Mouse (Mus musculus) CH12.LX (cell line): ENCODE results near the gene Psors1c2.

Experiments used
- CTCF ChIP-seq, 2 experiments: IDR thresholded peaks in 1 of 2; conservative IDR thresholded peaks in 1 of 2; 2 replicates each; pipeline ENCODE4 v1.5.1; 2011 to 2012; ENCODE audit warnings: low read depth in 2 of 2, low read length in 2 of 2, improper control_type of control experiment in 1 of 2, inconsistent platforms in 1 of 2, mild to moderate bottlenecking in 1 of 2, moderate library complexity in 1 of 2
- HCFC1 ChIP-seq: IDR thresholded peaks from 2 replicates; pipeline ENCODE4 v1.6.1; 2012; ENCODE audit warnings: low read depth, mild to moderate bottlenecking, inconsistent platforms, low read length, improper control_type of control experiment
- MAX ChIP-seq: IDR thresholded peaks from 2 replicates; pipeline ENCODE4 v1.6.1; 2011; ENCODE audit warnings: low read length, improper control_type of control experiment
- RAD21 ChIP-seq: IDR thresholded peaks from 2 replicates; pipeline ENCODE4 v1.6.1; 2011; ENCODE audit warnings: low read depth, mild to moderate bottlenecking, low read length, improper control_type of control experiment, moderate library complexity
- ZNF384 ChIP-seq: IDR thresholded peaks from 2 replicates; pipeline ENCODE4 v1.6.1; 2012; ENCODE audit warnings: low read depth, low read length, improper control_type of control experiment, inconsistent platforms

- TF ChIP-seq HCFC1: no peak
- no peak for TF ChIP-seq RAD21
- no peak for TF ChIP-seq CTCF (conservative IDR thresholded peaks at IDR 0.05 in 1 of 2, IDR thresholded peaks at IDR 0.05 in 1 of 2; ENCODE audit: low read depth in 2 of 2, low read length in 2 of 2)
- TF ChIP-seq ZNF384: no peak
- no peak for TF ChIP-seq MAX
These were observed 16.6 kb downstream of the Psors1c2 start for GRCm38 (mm10) chr17:35549437-35550142.
